Mouse (Mus musculus) hindbrain, postnatal 0 days (tissue): ENCODE measurements around the gene Tas1r3. TPM values are rescaled to one million over a fixed set of nuclear protein-coding genes. Genes with fewer than 3 reads are reported as not detected.

Experiments used
- ATAC-seq: fragments of 200-750 bp; cut with Nextera tagmentation; 2 replicates; pipeline ENCODE4 v1.8.0; 2017; ENCODE audit warnings: mild to moderate bottlenecking, moderate TSS enrichment, moderate library complexity
- DNase-seq: peaks from one replicate; pipeline ENCODE4 v3.0.0-alpha.2; 2015; ENCODE audit warnings: low spot score
- H3K27ac ChIP-seq: fragments of 300-500 bp; sonication (generic); 2 replicates; pipeline ENCODE4 v1.5.1; 2014; ENCODE audit warnings: mild to moderate bottlenecking
- H3K27me3 ChIP-seq: fragments of 300-500 bp; sonication (generic); 2 replicates; pipeline ENCODE4 v1.6.1; 2014; ENCODE audit warnings: low read length, mixed read lengths; ENCODE audit not compliant: insufficient read depth
- H3K36me3 ChIP-seq: fragments of 300-500 bp; sonication (generic); 2 replicates; pipeline ENCODE4 v1.6.1; 2014; ENCODE audit warnings: low read length, mixed read lengths; ENCODE audit not compliant: insufficient read depth
- H3K4me1 ChIP-seq: fragments of 300-500 bp; sonication (generic); 2 replicates; pipeline ENCODE4 v1.6.1; 2014; ENCODE audit warnings: antibody characterized with exemption, low read length, mixed read lengths; ENCODE audit not compliant: insufficient read depth
- H3K4me2 ChIP-seq: fragments of 300-500 bp; sonication (generic); 2 replicates; pipeline ENCODE4 v1.6.1; 2014; ENCODE audit warnings: low read depth, mild to moderate bottlenecking, low read length, moderate library complexity, mixed read lengths
- H3K4me3 ChIP-seq: fragments of 300-500 bp; sonication (generic); 2 replicates; pipeline ENCODE4 v1.5.1; 2014; ENCODE audit warnings: low read length
- H3K9ac ChIP-seq: fragments of 300-500 bp; sonication (generic); replicated peaks from 2 replicates; pipeline ENCODE4 v1.6.1; 2014; ENCODE audit warnings: mild to moderate bottlenecking, low read length, moderate library complexity, mixed read lengths
- H3K9me3 ChIP-seq: fragments of 300-500 bp; sonication (generic); 2 replicates; pipeline ENCODE4 v1.6.1; 2016; ENCODE audit warnings: low read length, mixed read lengths
- CTCF ChIP-seq: IDR thresholded peaks from 2 replicates; pipeline ENCODE4 v1.5.1; 2016; ENCODE audit warnings: antibody characterized with exemption, control low read depth, low read depth
- WGBS: fragments of 180-500 bp; shearing (Covaris S2); extraction: QIAGEN DNeasy Blood & Tissue Kit; methylation state at CpG from one replicate; pipeline ENCODE4 v1.1.7; 2014; 5-methylcytosine and 5-hydroxymethylcytosine counted together
- polyA plus RNA-seq: library from polyadenylated mRNA; unstranded; fragments of >200 nt; fragmentation: Nextera tagmentation; extraction: Ambion mirVana; gene quantifications from 2 replicates; pipeline ENCODE4 v1.2.1, GENCODE M21; 2015
- total RNA-seq: library from RNA; depleted of rRNA; stranded (reverse); fragments of >200 nt; gene quantifications from 2 replicates; pipeline ENCODE4 v1.2.3, GENCODE M21; 2014

Gene Tas1r3
- total and polyA plus RNA-seq, 2 experiments from 2014 or later = 0.13 to 1.5 TPM

- Histone ChIP-seq H3K4me1 (no peaks in the 10 kb centered on the region), H3K4me3 (no peak overlapping the region), H3K27ac (peak overlapping the region; percentile 66; the same call in 1 of the 2 replicates), H3K27me3 (peaks cover 4% of the 10 kb centered on the region; the same call in 1 of the 2 replicates), H3K4me2 (no peak overlapping the region), H3K9ac (no peak overlapping the region), H3K36me3 (no peaks in the 10 kb centered on the region), H3K9me3 (no peaks in the 10 kb centered on the region)
- DNase-seq (no peak), ATAC-seq (no peak)
- TF ChIP-seq CTCF = no peak
- 53% methylated on average over 8 of the region's 8 CpGs for WGBS
Observed at GRCm38 (mm10) chr4:155838187-155839153, 24.7 kb downstream of the Tas1r3 start.

DNA sequence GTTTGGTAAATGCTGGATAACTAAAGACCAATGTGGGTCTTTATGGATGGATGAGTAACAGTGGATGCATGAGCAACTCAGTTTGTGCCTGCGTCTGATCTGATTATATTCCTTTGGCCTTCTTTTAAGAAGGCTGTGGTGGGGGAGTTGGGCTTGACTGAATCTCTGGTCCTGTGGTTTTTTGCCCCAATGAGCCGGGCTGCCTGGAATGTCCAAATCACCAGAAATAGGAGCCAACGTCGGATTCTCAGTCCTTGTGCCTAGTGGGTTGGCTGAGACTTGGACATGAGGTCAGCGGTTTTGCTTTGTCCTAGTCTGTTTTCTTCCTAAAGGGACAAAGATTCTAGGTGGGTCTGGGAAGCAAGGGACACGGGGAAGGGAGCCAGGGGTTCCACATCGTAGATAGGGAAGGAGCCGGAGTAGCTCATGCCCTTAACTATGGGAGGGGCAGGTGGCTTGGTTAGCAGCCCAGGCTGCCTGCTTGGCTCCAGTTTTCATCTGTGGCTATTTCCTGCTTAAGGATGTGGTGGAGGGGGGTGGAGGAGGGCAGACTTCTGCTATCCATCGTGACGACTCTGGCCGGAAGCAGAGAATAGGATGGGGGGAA lies 25.7 kb downstream of the Tas1r3 start:
- H3K4me2 ChIP-seq = no peak overlapping the region
- H3K9ac ChIP-seq = no peak overlapping the region
- peaks cover 4% of the 10 kb centered on the region; the same call in 1 of the 2 replicates for H3K27me3 ChIP-seq
- no peak for TF ChIP-seq CTCF
- ATAC-seq (no peak), DNase-seq (no peak)
- 0 out of 2 replicates have a peak, but pooled peaks cover 4% of the 10 kb centered on the region for H3K36me3 ChIP-seq
- no peak overlapping the region for H3K4me3 ChIP-seq
- H3K4me1 ChIP-seq = peaks cover 2% of the 10 kb centered on the region
- no peaks in the 10 kb centered on the region for H3K9me3 ChIP-seq
- 74% methylated on average over 11 of the region's 11 CpGs for WGBS
- H3K27ac ChIP-seq = no peak overlapping the region

- H3K9me3 ChIP-seq = no peaks in the 10 kb centered on the region
- H3K4me1 ChIP-seq = peaks cover 7% of the 10 kb centered on the region
- no peak overlapping the region for H3K4me2 ChIP-seq
- H3K27ac ChIP-seq = peak overlapping the region; percentile 17; the same call in 1 of the 2 replicates
- H3K4me3 ChIP-seq = no peak overlapping the region
- ATAC-seq = peak; percentile 11; the same call in 1 of the 2 replicates
- WGBS = 22% methylated on average over 2 of the region's 2 CpGs
- peak; percentile 78 for TF ChIP-seq CTCF
- no peak overlapping the region for H3K9ac ChIP-seq
- DNase-seq = peak; percentile 87
- H3K27me3 ChIP-seq = no peaks in the 10 kb centered on the region
- H3K36me3 ChIP-seq = 0 out of 2 replicates have a peak, but pooled peaks cover 4% of the 10 kb centered on the region
Observed at GRCm38 (mm10) chr4:155833836-155834235, 29.3 kb downstream of the Tas1r3 start.

- 0 out of 2 replicates have a peak overlapping the region, but pooled peaks have one; percentile 93 for H3K4me2 ChIP-seq
- no peak overlapping the region for H3K27ac ChIP-seq
- H3K9ac ChIP-seq = no peak overlapping the region
- 95% methylated on average over 4 of the region's 4 CpGs for WGBS
- H3K9me3 ChIP-seq = no peaks in the 10 kb centered on the region
- DNase-seq (no peak), ATAC-seq (no peak)
- no peak overlapping the region for H3K4me3 ChIP-seq
- H3K36me3 ChIP-seq = 0 out of 2 replicates have a peak, but pooled peaks cover 4% of the 10 kb centered on the region
- TF ChIP-seq CTCF = no peak
- H3K27me3 ChIP-seq = no peaks in the 10 kb centered on the region
- peaks cover 7% of the 10 kb centered on the region for H3K4me1 ChIP-seq
Observed at GRCm38 (mm10) chr4:155833234-155833633, 29.9 kb downstream of the Tas1r3 start.

DNA sequence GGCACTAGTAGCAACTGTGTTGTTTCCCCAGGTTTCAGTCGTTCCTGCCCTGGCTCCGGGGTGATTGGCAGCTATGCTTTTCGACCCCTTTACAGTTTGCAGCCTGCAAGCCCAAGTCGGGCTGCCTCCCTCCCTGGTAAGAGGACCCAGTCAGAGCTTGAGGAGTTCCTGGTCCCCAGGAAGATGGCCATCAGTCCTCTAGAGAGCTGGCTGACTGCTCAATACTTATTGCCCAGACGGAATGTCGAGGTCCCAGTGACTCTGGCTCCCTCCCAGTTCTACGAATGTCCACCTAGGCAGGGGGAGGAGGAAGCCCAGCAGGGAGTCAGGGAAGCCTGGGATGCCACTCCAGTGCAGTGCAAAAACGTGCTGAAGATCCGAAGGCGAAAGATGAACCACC lies 30.8 kb downstream of the Tas1r3 start:
- H3K36me3 ChIP-seq = peaks cover 8% of the 10 kb centered on the region; the same call in 1 of the 2 replicates
- H3K4me3 ChIP-seq = peak overlapping the region; percentile 67
- peak overlapping the region; percentile 93 for H3K4me2 ChIP-seq
- no peaks in the 10 kb centered on the region for H3K27me3 ChIP-seq
- ATAC-seq = no peak
- WGBS = 54% methylated on average over 10 of the region's 10 CpGs
- peak overlapping the region; percentile 75; the same call in 1 of the 2 replicates for H3K27ac ChIP-seq
- H3K4me1 ChIP-seq = peaks cover 7% of the 10 kb centered on the region
- H3K9ac ChIP-seq = peak overlapping the region; percentile 79
- H3K9me3 ChIP-seq = no peaks in the 10 kb centered on the region
- no peak for TF ChIP-seq CTCF
- no peak for DNase-seq

- TF ChIP-seq CTCF = no peak
- peak overlapping the region; percentile 67 for H3K4me3 ChIP-seq
- no peak for DNase-seq
- WGBS = under 1% methylated on average over 25 of the region's 25 CpGs
- H3K4me2 ChIP-seq = peak overlapping the region; percentile 93
- H3K27ac ChIP-seq = peak overlapping the region; percentile 75
- ATAC-seq = no peak; the same call in 1 of the 2 replicates
- no peaks in the 10 kb centered on the region for H3K9me3 ChIP-seq
- peaks cover 7% of the 10 kb centered on the region for H3K4me1 ChIP-seq
- H3K9ac ChIP-seq = peak overlapping the region; percentile 79
- peaks cover 8% of the 10 kb centered on the region; the same call in 1 of the 2 replicates for H3K36me3 ChIP-seq
- H3K27me3 ChIP-seq = no peaks in the 10 kb centered on the region
Observed at GRCm38 (mm10) chr4:155831831-155832230, 31.3 kb downstream of the Tas1r3 start.
